Mouse (Mus musculus) testis, postnatal 14 days (tissue): ENCODE measurements at regions not wholly inside any gene's neighbourhood (a gene's known extent, or its start where the extent isn't known, plus 50 kb on each side); places are given as distances from the start of the nearest gene placed in this dataset.

Source experiments
- DNase-seq: peaks from one replicate; pipeline ENCODE4 v3.0.0; 2021; ENCODE audit warnings: low spot score

- DNase-seq, result peak; percentile 44
These were observed 226.5 kb upstream of the Mphosph6 start for GRCm38 (mm10) chr8:118028061-118028850.

- DNase-seq, result no peak
These were observed 221.7 kb upstream of the Mphosph6 start for GRCm38 (mm10) chr8:118023451-118023850.

- DNase-seq, result no peak
These were observed 220.2 kb upstream of the Mphosph6 start for GRCm38 (mm10) chr8:118021978-118022377.

GRCm38 (mm10) chr8:118017261-118017660, 215.5 kb upstream of the Mphosph6 start:
- no peak for DNase-seq

- no peak for DNase-seq
These were observed 203.4 kb upstream of the Mphosph6 start for GRCm38 (mm10) chr8:118005186-118005585.

GRCm38 (mm10) chr8:118004391-118004851, 202.7 kb upstream of the Mphosph6 start:
- no peak for DNase-seq

- DNase-seq, result no peak
These were observed 199.4 kb upstream of the Mphosph6 start for GRCm38 (mm10) chr8:118001138-118001537.

GRCm38 (mm10) chr8:117991826-117992225, 190.1 kb upstream of the Mphosph6 start:
- no peak for DNase-seq

- no peak for DNase-seq
These were observed 187.0 kb upstream of the Mphosph6 start for GRCm38 (mm10) chr8:117988781-117989180.

- no peak for DNase-seq
These were observed 166.6 kb upstream of the Mphosph6 start for GRCm38 (mm10) chr8:117968306-117968705.

GRCm38 (mm10) chr8:117966556-117966955, 164.8 kb upstream of the Mphosph6 start:
- DNase-seq, result no peak

GRCm38 (mm10) chr8:117963426-117963825, 161.7 kb upstream of the Mphosph6 start:
- DNase-seq, result no peak

- no peak for DNase-seq
These were observed 160.9 kb upstream of the Mphosph6 start for GRCm38 (mm10) chr8:117962666-117963065.

GRCm38 (mm10) chr8:117959501-117959900, 157.8 kb upstream of the Mphosph6 start:
- no peak for DNase-seq

GRCm38 (mm10) chr8:117958914-117959313, 157.2 kb upstream of the Mphosph6 start:
- no peak for DNase-seq

- no peak for DNase-seq
These were observed 149.9 kb upstream of the Mphosph6 start for GRCm38 (mm10) chr8:117951656-117952055.

- DNase-seq, result no peak
These were observed 144.8 kb upstream of the Mphosph6 start for GRCm38 (mm10) chr8:117946540-117946939.

- peak; percentile 70 for DNase-seq
These were observed 132.9 kb upstream of the Mphosph6 start for GRCm38 (mm10) chr8:117934566-117935094.

- DNase-seq, result peak; percentile 12
These were observed 128.9 kb upstream of the Mphosph6 start for GRCm38 (mm10) chr8:117930687-117931086.

GRCm38 (mm10) chr8:117929606-117930005, 127.9 kb upstream of the Mphosph6 start:
- DNase-seq, result no peak

- no peak for DNase-seq
These were observed 121.6 kb upstream of the Mphosph6 start for GRCm38 (mm10) chr8:117923296-117923695.

GRCm38 (mm10) chr8:117903052-117903451, 101.3 kb upstream of the Mphosph6 start:
- no peak for DNase-seq

- DNase-seq, result no peak
These were observed 98.1 kb upstream of the Mphosph6 start for GRCm38 (mm10) chr8:117899892-117900291.

- DNase-seq, result no peak
These were observed 96.3 kb upstream of the Mphosph6 start for GRCm38 (mm10) chr8:117898015-117898414.
